Mouse (Mus musculus) neutrophil, adult 65 days (primary cell): ENCODE measurements around the gene Lsm11. TPM values are rescaled to one million over a fixed set of nuclear protein-coding genes. Genes with fewer than 3 reads are reported as not detected.

Source experiments
- total RNA-seq: library from RNA; stranded (reverse); gene quantifications from 2 replicates; pipeline ENCODE4 v1.2.4, GENCODE M21; 2023

Gene Lsm11
- total RNA-seq, result 2.4 and 3.0 TPM in 2 replicates

DNA sequence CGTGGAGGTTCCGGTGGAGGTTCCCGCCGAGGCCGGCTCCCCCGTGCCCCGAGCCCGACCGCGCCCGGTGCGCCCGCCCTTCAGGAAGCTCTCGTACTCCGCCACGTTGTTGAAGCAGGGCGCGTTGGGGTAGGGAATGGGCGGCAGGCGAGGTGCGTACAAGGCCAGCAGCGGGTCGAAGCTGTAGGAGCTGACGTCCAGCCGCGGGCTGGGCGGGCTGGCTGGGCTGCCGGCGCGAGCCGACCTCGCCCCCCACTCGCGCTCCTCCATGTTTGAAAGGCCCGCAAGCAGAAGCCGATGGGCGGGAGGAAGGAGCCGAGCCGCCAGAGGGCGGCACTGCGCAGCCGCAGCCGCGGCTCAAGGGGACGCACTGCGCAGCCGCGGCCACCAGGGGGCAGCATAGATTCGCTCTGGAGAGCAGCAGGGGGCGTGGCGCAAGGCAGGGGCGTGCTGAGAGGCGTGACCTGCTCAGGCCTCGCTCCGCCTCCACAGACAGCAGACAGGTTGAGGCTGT, at the start of gene Lsm11:
Gene Lsm11 (minus strand): TSS at position 293 of the 514 bp plus-strand sequence.

DNA sequence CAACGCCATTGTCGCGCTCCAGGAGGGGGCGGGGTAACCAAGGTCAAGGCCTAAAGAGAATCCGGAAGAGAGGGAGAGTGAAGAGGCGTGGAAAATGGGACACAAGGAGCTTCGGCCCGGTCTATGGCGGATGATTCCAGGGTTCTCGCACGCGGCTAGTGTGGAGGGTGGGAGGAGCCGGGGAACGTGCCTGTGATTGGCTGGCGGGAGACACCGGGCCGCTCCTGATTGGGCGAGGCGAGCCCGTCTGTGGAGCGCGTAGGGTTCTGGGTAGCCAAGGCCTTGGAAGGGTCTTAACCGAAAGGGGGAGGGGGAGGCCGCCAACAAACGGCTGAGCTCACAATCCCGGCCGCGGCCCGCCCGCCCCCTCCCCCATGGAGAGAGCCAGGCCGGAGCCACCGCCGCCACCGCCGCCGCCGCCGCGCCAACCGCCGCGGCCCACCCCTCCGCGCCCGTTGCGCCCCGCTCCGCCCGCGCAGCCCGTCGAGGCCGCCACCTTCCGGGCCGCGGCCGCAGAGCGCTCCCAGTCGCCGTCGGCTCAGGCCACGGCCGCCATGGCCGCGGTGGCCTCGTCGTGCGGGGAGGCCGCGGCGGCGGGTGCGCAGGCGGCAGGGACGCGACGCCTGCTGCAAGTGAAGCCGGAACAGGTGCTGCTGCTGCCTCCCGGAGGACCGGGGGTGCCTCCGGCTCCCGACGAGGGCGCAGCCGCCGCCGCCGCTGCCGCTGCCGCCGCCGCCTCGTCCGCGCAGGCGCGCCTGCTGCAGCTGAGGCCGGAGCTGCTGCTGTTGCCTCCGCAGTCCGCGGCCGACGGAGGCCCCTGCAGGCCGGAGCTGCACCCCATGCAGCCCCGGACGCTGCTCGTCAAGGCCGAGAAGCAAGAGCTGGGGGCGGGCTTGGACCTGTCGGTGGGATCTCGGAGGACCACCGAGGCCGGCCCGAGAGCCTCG, 35.5 kb upstream of the Lsm11 start, which contains the start of gene Sox30:
Gene Sox30 (plus strand): TSS at position 365 of the 947 bp plus-strand sequence.

DNA sequence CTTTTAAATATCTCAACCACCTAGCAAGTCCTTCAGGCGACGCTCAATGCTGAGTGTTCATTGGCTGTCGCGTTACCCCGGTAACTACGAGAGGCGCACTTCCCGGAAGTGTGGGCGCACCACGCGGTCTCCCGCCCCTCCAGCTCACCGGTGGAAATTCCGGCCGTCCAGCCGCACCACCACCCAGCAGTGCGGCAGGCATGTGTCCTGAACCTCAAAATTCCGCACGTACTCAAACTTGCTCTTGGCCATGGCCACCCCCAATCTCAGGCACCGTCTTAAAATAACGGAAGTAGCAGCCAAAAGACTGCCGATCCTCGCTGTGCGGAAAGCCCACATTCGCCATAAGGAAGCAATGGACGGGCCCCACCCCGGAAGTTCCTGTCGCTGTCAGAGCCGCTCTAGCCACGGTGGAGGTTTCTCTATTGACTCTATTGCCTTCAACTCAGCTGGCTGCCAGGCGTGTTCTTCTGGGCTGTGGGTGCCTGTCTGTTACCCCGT, 10.4 kb upstream of the Lsm11 start, which contains the start of gene Thg1l:
Gene Thg1l (minus strand): TSS at position 368 of the 501 bp plus-strand sequence.

Other genes starting within 250 kb of the Lsm11 start
- gene Clint1, start 92.9 kb downstream of the Lsm11 start, total RNA-seq, result 131 and 140 TPM in 2 replicates
- 3.4 and 3.6 TPM in 2 replicates for gene Thg1l, start 10.6 kb upstream of the Lsm11 start, total RNA-seq
- gene Sox30, start 35.4 kb upstream of the Lsm11 start, total RNA-seq, result not detected in 2 replicates
- gene Gm12166, start 107.4 kb upstream of the Lsm11 start, total RNA-seq, result 3.6 and 6.2 TPM in 2 replicates
- 151 and 195 TPM in 2 replicates for gene Adam19, start 111.1 kb upstream of the Lsm11 start, total RNA-seq
- not detected in 2 replicates for gene Nipal4, start 221.6 kb upstream of the Lsm11 start, total RNA-seq